Mouse (Mus musculus): ENCODE measurements around the gene Casc3.

Casc3 gene

GRCm38 (mm10) chr11:98804605-98805004 is at the start of gene Casc3:
Casc3 (plus strand) TSS chr11:98804905.
- no peak for DNase-seq (ENCODE audit: low spot score)

DNA sequence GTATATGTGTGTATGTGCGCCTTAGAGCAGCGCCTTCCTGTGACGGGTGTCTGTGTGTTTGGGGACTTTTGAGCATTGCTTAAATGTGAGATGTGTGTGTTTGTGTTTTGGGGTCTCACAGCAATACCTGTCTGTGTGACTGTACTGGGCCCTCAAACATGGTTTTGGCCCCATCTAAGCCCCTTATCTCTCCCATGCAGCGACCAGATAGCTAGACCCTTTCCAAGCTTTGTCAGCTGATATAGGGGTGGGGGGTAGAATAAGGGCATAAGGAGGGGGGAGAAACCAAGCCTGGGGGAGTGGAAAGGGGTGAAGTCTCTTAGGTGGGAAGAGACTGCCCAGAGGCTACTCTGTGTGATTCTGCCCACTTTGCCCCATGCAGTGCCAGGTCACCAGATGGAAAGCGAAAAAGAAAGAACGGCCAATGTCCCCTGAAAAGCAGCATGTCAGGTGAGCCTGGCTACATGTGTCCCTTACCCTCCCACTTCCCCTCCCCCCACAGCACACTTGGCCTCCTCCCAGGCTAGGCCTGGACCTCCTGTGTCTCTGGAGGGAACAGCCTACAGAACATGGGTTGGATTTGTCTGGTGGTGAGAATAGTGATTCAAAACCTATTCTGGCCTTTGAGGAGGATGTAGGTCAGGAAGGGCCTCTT is 48.9 kb upstream of the Casc3 start:
- no peak for DNase-seq (ENCODE audit: low spot score)

- no peak for DNase-seq (ENCODE audit: low spot score)
Measured at GRCm38 (mm10) chr11:98756711-98757110, 48.0 kb upstream of the Casc3 start.

DNA sequence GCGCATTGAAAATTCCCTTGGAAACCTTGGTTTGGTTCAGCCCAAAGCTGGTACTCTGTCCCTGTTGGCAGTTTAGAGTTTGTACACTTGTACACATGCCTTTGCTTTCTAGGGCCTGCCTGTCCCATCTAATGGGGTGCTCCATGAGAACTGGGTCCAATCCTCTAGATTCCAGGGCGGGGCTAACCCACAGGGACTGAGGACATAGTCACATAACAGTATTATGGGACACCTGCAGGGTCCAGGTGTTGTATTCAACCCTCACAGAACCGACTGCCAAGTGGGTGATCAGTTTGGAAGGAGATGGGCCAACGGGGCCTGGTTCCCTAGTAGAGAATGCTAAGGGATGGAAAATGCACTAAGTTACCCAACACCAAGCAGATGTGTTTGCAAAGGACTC is 42.8 kb upstream of the Casc3 start:
- no peak for DNase-seq (ENCODE audit: low spot score)

- no peak for DNase-seq (ENCODE audit: low spot score)
Measured at GRCm38 (mm10) chr11:98762756-98763501, 41.8 kb upstream of the Casc3 start.

GRCm38 (mm10) chr11:98763502-98763861 is 41.2 kb upstream of the Casc3 start:
- DNase-seq (ENCODE audit: low spot score): no peak

GRCm38 (mm10) chr11:98764091-98764490 is 40.6 kb upstream of the Casc3 start:
- no peak for DNase-seq (ENCODE audit: low spot score)

- DNase-seq (ENCODE audit: low spot score): no peak
Measured at GRCm38 (mm10) chr11:98764746-98765145, 40.0 kb upstream of the Casc3 start.

DNA sequence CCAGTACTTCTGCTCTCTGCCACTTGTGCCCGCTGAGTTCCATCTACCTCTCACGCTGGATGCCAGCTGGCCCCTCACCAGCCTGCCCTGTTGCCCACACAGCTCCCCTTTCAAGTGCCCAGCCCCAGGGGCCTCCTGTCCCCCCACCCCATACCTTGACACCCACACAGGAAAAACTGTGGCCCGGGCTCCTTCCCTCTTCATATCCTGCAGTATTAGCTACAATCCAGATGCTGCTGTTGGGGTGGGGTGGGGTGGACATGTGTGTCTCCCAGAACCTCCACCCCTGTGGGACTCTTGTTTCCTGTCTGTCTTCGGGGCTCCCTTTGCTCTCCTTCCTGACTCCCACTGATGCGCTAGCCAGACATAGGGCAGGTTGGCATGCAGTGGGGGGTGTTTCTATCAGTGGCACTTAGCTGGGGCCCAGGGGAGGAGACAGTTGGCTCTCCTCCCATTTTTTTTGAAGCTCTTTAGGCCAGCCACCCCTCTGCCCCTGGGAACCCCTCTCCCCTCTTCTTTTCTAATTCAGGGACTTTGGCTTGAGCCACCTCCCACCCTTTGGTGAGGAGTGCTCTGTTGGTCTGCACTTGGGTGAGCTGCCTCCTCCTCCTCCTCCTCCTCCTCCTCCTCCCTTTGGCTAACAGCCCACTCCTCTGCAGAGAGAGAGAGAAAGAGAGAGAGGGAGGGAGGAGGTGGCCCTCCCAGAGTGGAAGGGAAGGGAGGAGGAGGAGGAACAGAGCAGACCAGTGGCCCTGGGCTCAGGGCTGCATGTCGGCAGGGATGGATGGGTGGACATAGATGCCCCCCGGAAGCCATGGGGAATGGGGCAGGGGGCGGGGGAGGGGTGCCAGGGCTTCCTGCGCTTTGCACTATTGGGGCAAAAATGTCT is 39.0 kb upstream of the Casc3 start:
- no peak for DNase-seq (ENCODE audit: low spot score)

DNA sequence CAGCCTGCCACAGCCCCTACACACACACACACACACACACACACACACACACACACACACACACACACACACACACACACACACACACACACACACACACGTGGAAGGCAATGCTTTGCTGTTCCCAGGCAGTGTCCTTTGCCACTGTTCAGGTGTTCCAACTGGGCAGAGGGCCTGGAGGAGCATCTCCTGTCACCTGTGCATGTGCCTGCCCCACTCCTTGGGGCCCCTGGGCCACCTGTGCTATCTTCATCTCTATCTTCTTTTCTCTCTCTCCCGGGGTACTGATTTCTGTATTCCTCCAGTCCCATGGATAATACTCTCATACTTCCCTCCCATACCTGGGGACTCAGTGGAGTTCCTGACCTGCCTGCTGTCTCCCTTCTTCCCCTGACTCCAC is 38.4 kb upstream of the Casc3 start:
- DNase-seq (ENCODE audit: low spot score): no peak

- no peak for DNase-seq (ENCODE audit: low spot score)
Measured at GRCm38 (mm10) chr11:98766816-98767215, 37.9 kb upstream of the Casc3 start.

GRCm38 (mm10) chr11:98767276-98767675 is 37.4 kb upstream of the Casc3 start:
- no peak for DNase-seq (ENCODE audit: low spot score)

DNA sequence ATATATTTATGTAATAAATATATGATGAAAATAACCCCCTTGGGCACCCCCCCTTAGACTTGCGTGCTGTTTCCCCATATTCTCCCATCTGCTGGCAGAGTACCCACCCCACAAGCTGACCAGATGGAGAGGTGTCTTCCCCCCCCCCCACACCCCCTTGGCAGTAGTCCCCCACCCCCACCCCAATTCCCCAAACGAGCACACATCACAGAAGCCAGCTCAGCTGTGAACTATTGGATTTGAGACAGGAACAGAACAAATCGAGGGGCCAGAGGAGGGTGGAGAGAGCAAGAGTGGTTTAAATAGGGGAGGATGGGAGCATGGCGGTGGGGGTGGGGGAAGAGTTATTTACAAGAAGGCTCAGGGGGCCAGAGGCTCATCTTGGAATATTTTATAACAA is 37.0 kb upstream of the Casc3 start:
- DNase-seq (ENCODE audit: low spot score): no peak

- DNase-seq (ENCODE audit: low spot score): no peak
Measured at GRCm38 (mm10) chr11:98768127-98769006, 36.3 kb upstream of the Casc3 start.

DNA sequence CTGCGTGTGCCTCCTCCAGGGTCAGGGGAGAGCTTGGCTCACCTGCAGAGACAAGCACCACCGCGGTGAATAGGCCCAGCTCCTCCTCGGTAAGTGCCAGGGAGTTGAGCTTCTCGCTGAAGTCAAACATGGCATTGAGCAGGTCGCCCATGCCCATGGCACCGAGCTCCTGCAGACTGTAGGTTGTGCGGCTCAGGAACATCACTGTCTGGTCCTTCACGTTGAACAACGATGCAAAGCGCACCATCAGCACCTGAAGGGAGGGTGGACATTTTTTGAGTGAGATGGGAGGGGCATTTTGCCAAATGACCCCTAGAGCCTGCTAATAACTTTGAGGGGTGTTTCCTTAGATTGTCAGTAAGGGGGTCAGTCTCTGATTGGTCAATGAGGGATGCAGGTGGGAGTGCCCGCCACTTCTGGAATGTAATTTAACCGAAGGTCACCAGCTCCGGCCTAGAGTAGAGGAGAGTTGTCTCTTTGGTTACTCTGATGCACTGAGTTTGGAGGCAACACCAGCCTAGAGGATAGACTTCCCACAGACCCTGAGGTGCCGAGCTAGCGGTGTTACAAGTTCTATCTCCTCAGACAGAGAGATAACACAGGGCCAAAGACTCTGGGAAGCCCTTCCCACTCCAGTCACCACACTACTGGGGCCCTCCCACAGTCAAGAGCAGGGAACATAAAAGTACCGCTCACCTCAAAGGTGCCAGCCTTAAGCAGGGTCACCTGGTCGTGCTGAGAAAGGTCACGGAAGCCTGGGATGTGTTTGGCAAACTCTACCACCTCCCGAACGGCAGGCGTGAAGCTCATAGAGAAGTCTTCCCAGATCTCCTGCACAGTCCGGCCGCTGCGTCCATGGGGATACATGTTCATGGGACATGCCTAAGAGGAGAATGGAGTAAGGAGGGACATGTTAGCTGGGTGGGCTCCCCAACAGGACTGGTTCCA is 35.4 kb upstream of the Casc3 start:
- no peak for DNase-seq (ENCODE audit: low spot score)

DNA sequence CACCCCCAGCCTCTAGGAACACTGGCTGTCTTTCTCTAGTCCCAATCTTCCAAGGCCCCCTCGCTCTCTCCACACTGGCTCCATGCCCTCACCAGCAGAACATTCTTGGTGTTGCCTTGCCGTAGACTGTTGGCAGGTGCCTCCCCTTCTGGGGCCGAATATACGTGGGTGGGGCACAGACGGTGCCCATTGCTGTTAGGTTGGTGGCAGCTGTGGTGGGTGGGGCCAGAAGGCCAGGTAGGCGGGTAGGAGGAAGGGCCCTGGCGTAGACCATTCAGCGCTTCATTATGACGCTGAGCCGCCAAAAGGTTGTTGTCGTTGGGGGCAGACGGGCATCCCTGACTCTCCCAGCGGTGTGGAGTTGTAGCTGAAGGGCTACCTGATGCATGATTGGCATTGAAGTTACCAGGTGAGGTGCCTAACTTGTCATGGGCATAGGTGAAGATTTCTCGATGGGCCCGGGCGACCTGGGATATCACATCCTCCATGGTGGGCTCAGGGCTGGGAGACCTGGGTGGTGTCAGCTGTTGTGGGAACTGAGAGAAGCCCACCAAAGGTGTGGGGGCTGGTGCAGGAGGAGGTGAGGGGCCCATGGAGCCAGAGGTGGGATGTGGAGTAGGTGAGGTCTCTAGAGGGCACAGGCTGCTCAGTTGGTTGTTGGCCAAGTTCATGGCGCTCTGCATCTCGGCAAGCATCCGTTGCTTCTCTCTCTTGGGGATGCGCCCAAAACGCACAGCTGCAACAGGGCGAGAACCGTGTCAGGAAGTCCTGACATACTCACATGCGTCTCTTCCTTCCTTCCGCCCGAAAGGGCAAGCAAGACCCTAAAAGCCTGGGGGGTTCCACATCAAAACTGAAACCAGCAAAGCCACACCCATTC is 34.4 kb upstream of the Casc3 start:
- no peak for DNase-seq (ENCODE audit: low spot score)

GRCm38 (mm10) chr11:98771131-98771530 is 33.6 kb upstream of the Casc3 start:
- DNase-seq (ENCODE audit: low spot score): no peak

DNA sequence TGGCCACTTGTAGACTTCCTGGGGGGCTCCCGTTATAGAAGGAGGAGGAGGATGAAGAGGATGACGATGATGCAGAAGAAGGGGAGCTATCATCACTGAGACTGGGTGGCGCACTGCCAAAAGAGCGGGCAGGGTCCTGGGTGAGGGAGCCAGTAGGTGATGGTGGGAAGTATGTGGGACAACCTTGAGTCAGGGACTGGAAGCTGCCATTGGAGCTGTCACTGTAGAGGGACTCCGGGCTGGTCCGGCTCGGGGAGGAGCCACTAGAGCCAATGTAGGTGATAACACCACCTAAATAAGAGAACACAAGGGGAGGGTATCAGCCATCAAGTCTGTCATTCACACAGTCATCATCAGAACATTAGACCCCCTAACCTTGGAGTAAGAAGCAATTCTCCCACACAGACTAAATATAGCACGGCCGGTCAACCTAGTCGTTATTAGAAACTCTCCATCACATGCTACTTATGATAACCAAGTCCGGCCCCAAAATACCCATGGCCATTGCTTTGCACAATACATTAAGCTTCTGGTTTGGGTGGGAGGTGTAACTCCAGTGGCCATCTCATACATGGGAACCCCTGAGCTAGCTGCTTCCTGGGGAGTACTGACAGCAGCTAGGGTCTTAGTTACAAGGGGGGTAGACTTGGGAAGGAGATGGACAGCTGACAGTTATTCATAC is 32.7 kb upstream of the Casc3 start:
- DNase-seq (ENCODE audit: low spot score): no peak

- peak; percentile 74 for DNase-seq (ENCODE audit: low spot score)
Measured at GRCm38 (mm10) chr11:98772667-98773171, 32.0 kb upstream of the Casc3 start.

Data from urinary bladder, postnatal 14 days (tissue).